Mouse (Mus musculus): ENCODE results near the gene Myh6.

- TF ChIP-seq POLR2A (IDR thresholded peaks at IDR 0.05; ENCODE audit: insufficient read depth, low read depth, low read length) (no peak), CTCF (IDR thresholded peaks at IDR 0.05; ENCODE audit: insufficient read depth, low read depth, low read length) (no peak)
Observed at GRCm38 (mm10) chr14:54951587-54951986, 15.1 kb downstream of the Myh6 start.
